Mouse (Mus musculus) colon, adult 2 months (tissue): ENCODE measurements around the gene Spaca4. TPM values are rescaled to one million over a fixed set of nuclear protein-coding genes. Genes with fewer than 3 reads are reported as not detected.

Source experiments
- polyA plus RNA-seq: library from polyadenylated mRNA; depleted of rRNA; stranded (reverse); fragments of >200 nt; gene quantifications from 2 replicates; pipeline ENCODE4 v1.2.3, GENCODE M21; 2012; rRNA removed

Spaca4 gene
- 0.24 and 0.36 TPM in 2 replicates for polyA plus RNA-seq

DNA sequence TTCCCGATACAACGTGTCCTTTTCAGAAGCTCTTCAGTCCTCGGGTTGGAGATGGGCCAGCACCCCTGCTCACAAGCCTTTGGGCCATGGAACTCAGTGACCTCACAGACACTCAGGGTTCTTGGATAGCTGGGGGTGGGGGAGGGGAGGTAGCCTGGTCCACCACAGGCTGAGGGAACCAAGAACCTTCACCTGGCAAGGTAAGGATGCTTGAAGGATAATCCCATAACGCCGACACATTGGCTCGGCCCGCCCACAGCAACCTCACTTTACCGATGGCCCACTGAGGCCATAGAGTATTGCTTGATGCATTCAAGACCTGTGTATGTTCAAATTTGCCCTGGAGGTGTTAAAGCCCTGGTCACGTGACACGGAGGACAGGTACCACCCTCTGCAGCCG is at the start of gene Spaca4:
Gene Spaca4, minus strand, starts transcription at position 101 of the 400 bp plus-strand sequence.

DNA sequence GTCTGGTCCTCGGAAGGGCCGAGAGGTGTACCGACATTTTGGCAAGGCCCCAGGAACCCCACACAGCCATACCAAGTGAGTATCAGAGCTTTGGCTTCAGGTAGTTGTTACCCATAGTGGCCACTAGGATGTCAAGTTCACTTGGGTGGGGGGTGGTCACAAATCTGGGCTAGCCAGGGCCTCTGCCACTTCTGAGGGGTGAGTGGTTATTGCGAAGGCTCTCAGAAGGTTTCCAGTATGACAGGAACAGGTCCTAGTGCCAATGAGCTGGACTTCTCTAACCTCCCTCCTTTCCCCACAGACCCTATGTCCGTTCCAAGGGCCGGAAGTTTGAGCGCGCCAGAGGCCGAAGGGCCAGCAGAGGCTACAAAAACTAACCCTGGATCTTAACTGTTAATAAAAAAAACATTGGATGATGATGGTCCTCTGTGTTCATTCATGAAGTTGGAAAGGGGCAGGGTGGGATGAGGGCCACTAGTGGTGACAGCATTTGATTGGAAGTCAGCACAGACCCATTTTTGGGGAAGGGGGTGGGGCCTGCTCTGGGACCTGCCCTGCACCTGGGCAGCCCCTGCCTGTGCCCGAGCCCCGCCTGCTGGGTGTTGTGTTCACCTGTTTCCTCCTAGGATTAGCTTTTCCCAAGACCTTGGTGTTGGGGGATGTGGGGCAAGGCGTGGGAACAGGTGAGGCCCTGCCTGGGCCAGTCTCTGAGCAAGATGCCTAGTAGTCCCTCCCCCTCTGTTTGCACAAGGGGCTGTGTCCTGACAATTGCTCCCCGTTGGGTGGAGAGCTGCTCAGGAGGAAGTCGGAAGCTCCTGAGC is 5.0 kb downstream of the Spaca4 start, which contains the start of gene Fam83e:
Gene Fam83e, plus strand, starts transcription at position 800 of the 821 bp plus-strand sequence.

DNA sequence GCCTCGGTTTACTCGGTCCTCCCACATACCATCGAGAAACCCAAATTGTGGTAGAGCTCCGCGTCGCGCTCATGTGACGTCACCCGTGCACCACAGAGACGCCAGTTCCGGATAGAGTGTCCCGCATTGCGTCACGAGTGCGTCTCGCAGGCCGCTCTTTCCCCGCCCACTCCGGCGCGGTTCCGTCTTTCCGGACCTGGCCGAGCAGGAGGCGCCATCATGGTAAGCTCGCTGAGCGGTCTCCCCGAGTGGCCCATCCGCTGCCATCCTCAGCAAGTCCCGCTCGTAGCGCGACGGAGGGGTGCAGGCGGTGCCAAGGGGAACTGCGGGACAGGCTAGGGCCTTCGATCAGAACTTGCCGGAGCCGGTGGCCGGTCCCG is 7.7 kb downstream of the Spaca4 start, which contains the start of gene Sphk2:
Gene Sphk2, minus strand, starts transcription at position 85 of the 380 bp plus-strand sequence.

DNA sequence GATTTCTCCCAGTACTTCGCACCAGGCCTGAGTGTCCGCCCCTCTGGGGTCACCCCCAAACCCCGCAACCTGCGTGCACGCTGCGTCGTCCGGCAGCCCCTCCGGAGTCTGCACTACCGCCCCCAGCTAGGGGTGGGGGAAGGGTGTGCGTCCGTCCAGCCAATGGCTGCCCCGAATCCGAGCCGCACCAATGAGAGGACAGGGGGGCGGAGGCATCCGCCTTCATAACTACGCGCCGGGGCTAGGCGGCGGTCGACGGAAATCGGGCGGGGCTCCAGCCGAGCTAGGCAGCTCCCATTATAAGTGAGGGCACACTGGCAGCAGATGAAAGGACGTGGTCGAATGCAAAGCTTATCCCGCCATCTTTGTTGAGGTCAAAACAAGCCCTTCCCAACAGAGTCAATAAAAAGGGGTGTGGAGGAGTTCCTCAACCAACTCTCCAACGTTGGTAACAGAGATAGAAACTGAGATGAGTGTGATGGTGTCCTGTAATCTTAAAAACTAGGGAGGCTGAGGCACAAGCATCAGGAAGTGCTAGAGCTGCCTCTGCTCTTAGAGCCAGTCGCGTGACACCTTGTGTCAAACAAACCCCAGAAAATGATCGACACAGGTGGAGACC is 10.4 kb downstream of the Spaca4 start, which contains the start of gene Rpl18:
Gene Rpl18, plus strand, starts transcription at position 368 of the 619 bp plus-strand sequence.

DNA sequence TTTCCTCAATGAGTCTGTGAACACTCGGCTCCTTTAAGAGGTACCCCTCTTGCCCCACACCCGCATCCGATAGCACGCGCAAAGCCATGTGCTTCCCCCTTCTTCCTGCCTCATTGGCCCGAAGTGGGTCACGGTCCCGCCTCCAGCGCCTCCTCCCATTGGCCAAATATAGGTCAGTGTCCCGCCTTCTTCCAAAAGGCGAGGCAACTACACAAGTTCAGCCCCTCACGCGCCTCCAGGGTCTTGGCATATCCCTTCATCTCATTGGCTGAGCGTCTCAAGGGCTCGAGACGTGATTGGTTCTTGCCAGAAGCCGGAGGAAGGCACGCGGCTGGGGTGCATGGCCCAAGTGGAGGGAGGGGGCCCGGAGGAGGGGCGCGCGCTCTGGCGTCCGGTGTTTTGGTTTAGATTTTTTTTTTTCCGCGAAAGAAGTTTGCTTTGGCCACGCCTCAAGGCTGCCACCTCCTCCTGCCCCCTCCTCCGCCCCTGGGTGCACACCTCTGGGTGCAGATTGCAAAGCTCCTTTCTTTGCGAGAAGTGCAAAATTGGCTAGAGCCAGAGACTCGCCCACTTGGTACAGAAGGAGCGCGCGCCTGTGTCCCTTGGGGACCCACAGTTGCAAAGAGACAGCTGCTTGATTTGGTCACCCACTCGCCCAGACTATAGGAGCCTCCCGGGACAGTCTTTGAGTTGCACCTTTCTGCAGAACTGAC is 20.7 kb downstream of the Spaca4 start, which contains the start of gene Dbp:
Gene Dbp, plus strand, starts transcription at position 359 of the 713 bp plus-strand sequence.

DNA sequence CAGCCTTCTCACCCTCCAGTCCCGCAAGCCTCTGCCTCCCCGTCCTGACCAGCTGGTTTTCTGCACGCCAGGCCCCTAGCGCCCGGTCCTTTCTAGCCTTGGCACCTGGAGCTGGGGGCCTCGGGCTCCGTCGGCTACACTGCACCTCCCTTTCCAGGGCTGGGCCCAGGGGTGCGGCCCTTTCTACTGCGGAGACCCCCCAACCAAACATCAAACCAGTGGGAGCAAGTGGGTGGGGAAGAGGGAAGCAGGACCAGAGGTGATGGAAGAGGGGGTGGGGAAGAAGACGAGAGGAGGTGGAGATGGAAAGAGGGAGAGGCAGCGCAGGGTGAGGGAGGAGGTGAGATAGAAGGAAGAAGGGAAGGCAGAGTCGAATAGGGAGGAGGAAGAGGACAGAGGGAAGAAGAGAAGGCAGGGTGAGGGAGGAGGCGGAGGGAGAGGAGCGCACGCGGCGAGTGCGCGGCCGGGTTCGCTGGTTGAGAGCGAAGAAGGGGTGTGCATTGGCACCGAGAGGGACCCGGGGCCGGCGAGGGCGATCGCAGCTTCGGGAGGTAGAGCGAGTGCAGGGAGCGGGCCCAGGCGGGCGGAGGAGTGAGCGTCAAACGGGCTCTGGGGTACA is 26.0 kb downstream of the Spaca4 start, which contains the start of gene Car11:
Gene Car11, plus strand, starts transcription at position 321 of the 619 bp plus-strand sequence.

DNA sequence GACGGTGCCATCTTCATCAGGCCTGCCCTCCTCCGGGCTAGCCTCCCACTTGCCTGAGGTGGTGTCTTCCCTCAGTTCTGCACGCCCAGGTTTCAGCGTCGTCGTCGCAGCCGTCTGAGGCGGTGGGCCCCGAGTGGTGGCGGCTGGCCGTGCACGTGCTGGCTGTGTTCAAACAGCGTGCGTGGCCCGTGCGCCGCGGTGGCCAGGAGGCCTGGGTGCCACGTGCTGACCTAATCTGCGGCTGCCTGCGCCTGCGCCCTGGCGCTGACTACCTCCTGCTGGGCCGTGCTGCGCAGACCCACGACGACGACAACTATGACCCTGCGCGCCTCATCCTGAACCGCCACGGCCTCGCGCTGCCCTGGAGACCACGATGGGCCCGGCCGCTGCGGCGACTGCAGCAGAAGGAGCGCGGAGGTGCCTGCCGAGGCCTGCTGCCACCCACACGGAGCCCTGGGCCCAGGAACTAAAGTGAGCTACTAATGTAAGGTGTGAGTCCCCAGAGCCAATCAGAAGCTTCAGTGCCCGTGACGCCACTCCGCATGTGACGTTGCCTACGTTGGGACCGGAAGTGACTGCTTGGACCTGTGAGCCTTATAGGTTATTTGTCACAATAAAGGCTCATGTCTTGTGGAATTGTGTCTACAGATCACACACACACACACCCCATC is 31.6 kb downstream of the Spaca4 start, which contains the start of gene Sec1:
Gene Sec1, minus strand, starts transcription at position 482 of the 671 bp plus-strand sequence.

DNA sequence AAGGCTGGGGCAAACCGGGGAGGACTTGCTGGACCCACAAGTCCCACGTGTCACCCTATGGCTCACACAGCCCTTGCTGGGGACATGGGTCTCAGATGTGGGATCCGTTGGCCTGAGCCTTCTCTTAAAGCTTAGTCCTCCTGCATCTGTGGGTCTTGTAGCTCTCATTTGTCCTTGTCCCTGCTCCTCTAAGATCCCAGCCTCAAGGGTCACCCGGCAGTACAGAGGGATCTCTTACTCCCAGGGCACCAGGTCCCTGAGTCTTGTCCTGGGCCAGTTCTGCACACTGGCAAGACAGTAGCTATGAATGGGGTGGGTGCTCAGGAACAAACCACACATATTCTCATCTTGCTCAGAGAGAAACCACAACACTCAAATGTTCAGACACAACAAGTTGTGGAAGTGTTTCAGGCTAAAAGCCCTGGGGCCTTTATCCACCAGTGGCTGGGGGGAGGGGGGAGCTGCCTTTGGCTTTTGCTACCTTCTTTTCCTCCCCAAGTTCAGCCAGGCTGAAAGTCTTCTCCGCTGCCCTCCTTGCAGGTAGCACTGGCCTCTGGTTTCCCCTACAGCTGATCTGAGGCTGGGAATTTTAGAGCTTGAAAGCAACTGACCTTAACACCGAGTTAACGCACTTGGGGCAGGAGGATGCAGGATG is 42.1 kb downstream of the Spaca4 start, which contains the start of gene Ntn5:
Gene Ntn5, plus strand, starts transcription at position 627 of the 655 bp plus-strand sequence.

Other genes starting within 250 kb of the Spaca4 start
- gene Tulp2, start 243.9 kb downstream of the Spaca4 start, polyA plus RNA-seq = 0.12 and 0.19 TPM in 2 replicates
- 0.57 TPM in 1 of 2 replicates, not detected in the other for gene Gm45808, start 239.0 kb downstream of the Spaca4 start, polyA plus RNA-seq
- gene Dhdh, start 237.0 kb downstream of the Spaca4 start, polyA plus RNA-seq = 0.93 and 0.98 TPM in 2 replicates
- gene Nucb1, start 215.4 kb downstream of the Spaca4 start, polyA plus RNA-seq = 833 and 896 TPM in 2 replicates
- gene Ppp1r15a, start 199.5 kb downstream of the Spaca4 start, polyA plus RNA-seq = 27.9 and 31.0 TPM in 2 replicates
- 9.0 and 9.3 TPM in 2 replicates for gene Plekha4, start 199.5 kb downstream of the Spaca4 start, polyA plus RNA-seq
- gene Hsd17b14, start 170.9 kb downstream of the Spaca4 start, polyA plus RNA-seq = 4.5 and 7.4 TPM in 2 replicates
- gene Bcat2, start 155.7 kb downstream of the Spaca4 start, polyA plus RNA-seq = 55.8 and 58.0 TPM in 2 replicates
- gene Fgf21, start 110.3 kb downstream of the Spaca4 start, polyA plus RNA-seq = 0.16 and 0.57 TPM in 2 replicates
- gene Fut1, start 108.5 kb downstream of the Spaca4 start, polyA plus RNA-seq = 1.8 and 2.4 TPM in 2 replicates
- gene Izumo1, start 104.0 kb downstream of the Spaca4 start, polyA plus RNA-seq = 0.23 and 0.32 TPM in 2 replicates
- 8.1 and 12.7 TPM in 2 replicates for gene Rasip1, start 98.3 kb downstream of the Spaca4 start, polyA plus RNA-seq
- 1.3 and 2.5 TPM in 2 replicates for gene Mamstr, start 85.8 kb downstream of the Spaca4 start, polyA plus RNA-seq
- gene Fut2, start 59.4 kb downstream of the Spaca4 start, polyA plus RNA-seq = 145 and 187 TPM in 2 replicates
- 5.1 and 17.7 TPM in 2 replicates for gene Ntn5, start 41.8 kb downstream of the Spaca4 start, polyA plus RNA-seq
- gene Sec1, start 31.4 kb downstream of the Spaca4 start, polyA plus RNA-seq = 0.63 and 0.67 TPM in 2 replicates
- 9.5 and 19.2 TPM in 2 replicates for gene Car11, start 26.0 kb downstream of the Spaca4 start, polyA plus RNA-seq
- 29.4 and 35.9 TPM in 2 replicates for gene Dbp, start 20.7 kb downstream of the Spaca4 start, polyA plus RNA-seq
- 2,262 and 2,660 TPM in 2 replicates for gene Rpl18, start 10.4 kb downstream of the Spaca4 start, polyA plus RNA-seq
- gene Sphk2, start 7.8 kb downstream of the Spaca4 start, polyA plus RNA-seq = 113 and 134 TPM in 2 replicates
- gene Fam83e, start 4.6 kb downstream of the Spaca4 start, polyA plus RNA-seq = 572 and 657 TPM in 2 replicates
- gene Lmtk3, start 57.9 kb upstream of the Spaca4 start, polyA plus RNA-seq = 5.0 and 6.1 TPM in 2 replicates
- 36.4 and 39.2 TPM in 2 replicates for gene Sult2b1, start 58.9 kb upstream of the Spaca4 start, polyA plus RNA-seq
- 58.1 and 61.0 TPM in 2 replicates for gene Cyth2, start 88.8 kb upstream of the Spaca4 start, polyA plus RNA-seq
- gene Kcnj14, start 99.0 kb upstream of the Spaca4 start, polyA plus RNA-seq = 0.20 and 0.43 TPM in 2 replicates
- gene Grwd1, start 105.1 kb upstream of the Spaca4 start, polyA plus RNA-seq = 10.6 and 12.5 TPM in 2 replicates
- 211 and 311 TPM in 2 replicates for gene Kdelr1, start 147.0 kb upstream of the Spaca4 start, polyA plus RNA-seq
- 5.3 and 8.1 TPM in 2 replicates for gene Grin2d, start 152.6 kb upstream of the Spaca4 start, polyA plus RNA-seq
- gene Syngr4, start 170.9 kb upstream of the Spaca4 start, polyA plus RNA-seq = 0.30 and 0.32 TPM in 2 replicates
- gene Tmem143, start 171.1 kb upstream of the Spaca4 start, polyA plus RNA-seq = 53.2 and 56.2 TPM in 2 replicates
- 123 and 152 TPM in 2 replicates for gene Emp3, start 195.6 kb upstream of the Spaca4 start, polyA plus RNA-seq
- gene Ccdc114, start 198.3 kb upstream of the Spaca4 start, polyA plus RNA-seq = 5.0 and 8.4 TPM in 2 replicates